Mouse (Mus musculus): Measurements from ENCODE around the gene Ikzf1.

The Ikzf1 gene

GRCm38 (mm10) chr11:11690845-11691196 lies 6.0 kb downstream of the Ikzf1 start:
- no peak for DNase-seq

GRCm38 (mm10) chr11:11691324-11692058 lies 6.7 kb downstream of the Ikzf1 start:
- no peak for DNase-seq

GRCm38 (mm10) chr11:11692558-11693166 lies 7.9 kb downstream of the Ikzf1 start:
- DNase-seq = no peak

- DNase-seq = no peak
Observed at GRCm38 (mm10) chr11:11693446-11693845, 8.6 kb downstream of the Ikzf1 start.

DNA sequence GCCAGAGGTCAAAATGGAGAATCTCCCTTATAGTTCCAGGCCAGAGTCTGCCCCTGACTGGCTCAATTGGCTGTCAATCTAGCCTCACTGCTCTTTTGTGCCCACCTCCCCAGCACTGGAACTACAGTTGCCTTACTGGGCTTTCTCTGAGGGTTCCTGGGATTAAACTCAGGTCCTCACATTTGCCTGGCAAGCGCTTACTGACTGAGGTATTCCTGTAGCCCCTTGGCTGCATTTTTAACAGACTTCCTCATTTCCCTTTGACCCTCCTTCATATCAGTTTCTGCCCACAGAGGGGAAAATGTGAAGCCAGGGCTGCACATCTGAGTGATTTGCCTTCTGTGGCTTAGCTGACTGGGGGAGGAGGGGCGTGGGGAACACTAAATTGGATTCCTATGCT lies 9.3 kb downstream of the Ikzf1 start:
- DNase-seq = no peak

GRCm38 (mm10) chr11:11694472-11695177 lies 9.8 kb downstream of the Ikzf1 start:
- DNase-seq = no peak

GRCm38 (mm10) chr11:11695211-11695887 lies 10.5 kb downstream of the Ikzf1 start:
- DNase-seq = no peak

DNA sequence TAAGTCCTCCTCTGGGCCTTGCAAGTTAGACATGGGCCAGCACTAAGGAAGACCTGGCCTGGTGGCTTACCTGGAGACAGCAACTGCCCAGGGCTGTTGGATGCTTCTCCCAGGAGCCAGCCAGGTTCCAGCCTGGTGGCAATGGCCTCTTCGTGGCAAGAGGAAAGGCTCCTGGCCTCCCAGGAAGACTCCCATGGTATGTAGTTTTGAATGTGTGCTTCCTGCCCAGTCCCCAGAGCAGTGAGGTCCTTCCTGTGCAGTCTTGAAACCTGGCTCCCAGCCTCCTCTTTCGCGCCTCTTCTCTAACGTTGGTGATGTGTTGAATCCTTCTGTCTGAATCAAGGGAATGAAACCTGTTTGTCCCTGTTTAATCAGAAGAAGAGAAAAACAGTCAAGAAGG lies 11.1 kb downstream of the Ikzf1 start:
- no peak for DNase-seq

DNA sequence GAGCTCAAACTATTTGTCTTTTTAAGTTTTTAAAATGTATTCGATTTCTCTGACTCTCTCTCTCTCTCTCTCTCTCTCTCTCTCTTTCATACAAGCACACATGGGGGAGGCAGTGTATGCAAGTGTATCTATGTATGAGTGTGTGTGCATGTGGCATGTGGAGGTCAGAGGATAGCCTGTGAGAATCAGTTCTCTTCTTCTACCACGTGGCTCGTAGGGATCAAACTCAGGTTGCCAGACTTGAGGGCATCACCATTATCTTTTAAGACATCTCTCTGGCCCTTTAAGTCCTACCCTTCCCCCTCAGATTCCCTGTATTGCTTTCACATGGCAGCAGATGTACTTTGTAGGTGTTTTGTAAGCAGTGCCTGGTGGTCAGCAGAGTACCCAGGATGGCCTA lies 12.0 kb downstream of the Ikzf1 start:
- DNase-seq = no peak

- DNase-seq = no peak
Observed at GRCm38 (mm10) chr11:11701378-11701777, 16.6 kb downstream of the Ikzf1 start.

DNA sequence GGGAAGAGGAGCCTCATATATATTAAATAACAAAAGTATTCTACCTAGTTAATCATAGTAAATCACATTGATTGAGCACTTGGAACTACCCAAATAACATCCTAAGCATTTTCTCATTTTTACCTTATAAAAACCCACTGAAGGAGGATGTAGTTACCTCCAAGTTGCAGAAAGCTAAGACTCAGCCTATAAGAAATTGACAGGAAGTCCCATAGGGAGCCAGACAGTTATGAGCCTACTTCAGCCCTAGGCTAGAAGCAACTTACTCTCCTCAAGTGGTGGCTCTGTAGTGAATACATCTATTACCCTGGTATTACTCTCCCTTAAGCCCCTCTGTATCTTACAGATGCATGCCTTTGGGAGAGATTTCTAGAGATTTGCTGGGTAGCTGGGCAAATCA lies 19.0 kb downstream of the Ikzf1 start:
- no peak for DNase-seq

DNA sequence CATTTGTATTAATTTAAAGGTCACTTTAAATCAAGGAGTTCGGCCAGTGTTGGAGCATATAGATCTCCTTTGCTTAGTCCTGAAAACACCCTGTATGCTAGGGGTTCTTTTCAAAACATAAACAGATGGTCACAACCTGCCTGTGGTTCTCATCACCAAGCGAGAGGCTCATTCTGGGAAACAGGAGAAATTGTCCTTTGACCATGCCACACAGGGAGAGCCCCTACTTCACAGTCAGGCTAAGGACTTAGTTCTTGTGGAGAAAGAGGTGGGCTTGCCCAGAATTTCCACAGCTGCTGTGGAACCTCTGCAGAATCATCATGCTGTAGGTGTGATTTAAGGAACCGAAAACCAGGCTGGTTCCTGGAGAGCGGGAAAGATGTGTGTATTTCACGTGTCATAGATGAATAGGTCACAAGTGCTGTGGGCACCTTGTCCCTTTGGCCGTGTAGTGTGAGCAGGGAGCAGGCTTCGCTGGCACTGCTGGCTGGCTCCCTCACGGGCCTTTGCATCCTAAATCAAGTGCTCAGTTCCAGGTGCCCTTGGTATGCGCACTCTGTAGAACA lies 23.4 kb downstream of the Ikzf1 start:
- no peak for DNase-seq

DNA sequence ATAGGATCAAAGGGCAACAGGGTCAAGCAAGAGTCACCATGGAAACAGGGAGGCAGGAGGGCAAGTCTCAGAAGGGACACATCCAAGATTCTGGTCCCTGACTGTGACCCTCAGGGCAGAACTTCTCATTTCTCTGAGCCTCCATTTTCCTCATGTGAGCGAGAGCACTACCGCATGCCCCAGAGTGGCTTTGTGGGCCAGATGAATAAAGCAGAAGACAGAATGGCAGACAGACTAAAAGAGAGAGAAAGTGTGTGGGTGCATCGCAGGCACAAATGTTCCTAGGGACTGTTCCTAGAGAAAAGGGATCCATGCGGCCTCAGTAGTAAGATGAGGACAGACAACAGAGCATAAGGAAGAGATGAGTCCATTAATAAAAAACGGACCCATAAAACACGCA lies 24.5 kb downstream of the Ikzf1 start:
- DNase-seq = no peak

DNA sequence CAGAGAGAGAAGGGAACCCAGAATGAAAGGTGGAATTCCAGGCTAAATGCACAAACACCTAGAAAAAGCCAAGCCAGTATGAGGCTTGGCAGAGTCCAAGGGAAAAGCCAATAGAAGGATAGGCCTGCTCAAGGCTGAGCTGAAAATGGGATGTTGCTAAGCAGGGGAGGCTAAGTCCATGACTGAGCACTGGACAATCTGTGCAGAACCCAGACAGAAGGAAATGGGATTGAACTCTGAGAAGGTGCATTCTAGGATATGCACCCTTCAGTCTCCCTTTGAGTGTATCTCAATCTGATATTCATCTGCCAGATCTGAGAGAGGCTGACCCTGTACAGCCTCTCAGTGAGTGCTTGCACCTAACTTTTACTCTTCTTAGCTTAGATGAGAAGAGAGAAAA lies 25.9 kb downstream of the Ikzf1 start:
- DNase-seq = no peak

DNA sequence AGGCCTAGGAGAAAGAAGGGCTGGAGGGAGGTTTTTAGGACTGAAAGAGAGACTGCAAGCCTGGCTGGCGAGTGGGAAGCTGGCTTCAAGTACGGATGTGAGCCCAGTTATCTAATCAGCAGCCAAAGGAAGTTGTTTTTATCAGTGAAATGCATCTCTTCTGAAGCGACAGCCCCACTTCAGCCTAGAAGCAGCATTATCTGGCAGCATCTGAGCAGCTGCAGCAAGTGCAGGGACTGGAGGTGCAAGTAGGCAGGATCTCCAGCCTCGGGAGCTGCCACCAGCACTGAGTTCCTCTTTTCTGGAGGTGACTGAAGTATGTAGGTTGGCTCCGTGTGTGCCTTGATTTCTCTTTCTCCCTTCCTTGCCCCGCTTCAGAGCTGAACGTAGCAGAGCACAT lies 26.9 kb downstream of the Ikzf1 start:
- DNase-seq = no peak

DNA sequence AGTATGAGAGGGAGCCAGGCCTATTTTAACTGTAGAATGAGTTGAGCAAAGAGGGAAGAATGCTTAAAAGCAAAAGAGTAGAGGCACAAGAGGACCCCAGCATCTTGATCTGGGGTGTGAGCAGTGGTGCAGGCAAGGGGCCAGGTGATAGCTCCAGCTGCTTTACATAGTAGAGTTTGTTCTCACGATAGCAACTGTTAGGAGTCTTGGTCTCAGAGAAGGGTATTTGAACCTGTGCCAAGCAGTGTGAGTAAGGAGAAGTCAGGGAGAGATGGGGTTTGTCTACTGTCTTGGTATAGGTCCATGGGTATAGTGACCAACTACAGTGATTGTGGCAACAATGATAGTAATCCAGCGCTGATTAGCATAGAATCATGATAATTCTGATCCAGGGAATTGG lies 29.9 kb downstream of the Ikzf1 start:
- no peak for DNase-seq

DNA sequence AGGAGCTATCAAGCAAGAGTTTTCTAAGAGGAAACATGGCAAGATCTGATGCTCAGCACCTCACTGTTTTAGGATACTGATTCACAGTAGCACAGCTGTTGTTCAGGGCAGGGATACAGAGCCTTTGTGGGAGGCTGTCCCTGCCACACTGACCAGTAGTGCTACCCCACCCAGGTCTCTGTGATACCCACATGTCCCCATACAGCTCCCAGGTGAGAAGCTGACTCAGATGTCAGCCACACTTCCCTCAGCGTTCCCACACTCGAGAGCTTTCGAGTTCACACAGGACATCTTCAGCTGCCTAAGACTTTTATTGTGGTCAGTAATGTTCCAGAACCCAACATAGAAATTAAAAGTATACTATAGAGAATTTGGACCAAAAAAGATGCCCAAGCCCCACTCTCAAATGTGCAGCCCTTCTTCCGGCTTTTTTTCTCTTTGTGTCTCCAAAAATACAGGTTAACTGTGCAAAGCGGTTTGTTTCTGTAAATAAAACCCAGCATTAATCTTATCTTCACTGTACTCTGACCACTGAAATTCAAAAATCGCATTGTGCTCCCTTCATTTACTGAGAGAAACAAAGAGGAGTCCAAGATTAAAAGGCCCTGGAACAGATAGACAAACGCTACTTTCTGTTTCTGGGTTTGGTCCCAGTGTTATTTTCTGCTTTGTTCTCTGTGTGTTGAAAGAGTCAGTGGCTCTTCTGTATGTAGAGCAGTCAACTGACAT lies 31.3 kb downstream of the Ikzf1 start:
- no peak for DNase-seq

DNA sequence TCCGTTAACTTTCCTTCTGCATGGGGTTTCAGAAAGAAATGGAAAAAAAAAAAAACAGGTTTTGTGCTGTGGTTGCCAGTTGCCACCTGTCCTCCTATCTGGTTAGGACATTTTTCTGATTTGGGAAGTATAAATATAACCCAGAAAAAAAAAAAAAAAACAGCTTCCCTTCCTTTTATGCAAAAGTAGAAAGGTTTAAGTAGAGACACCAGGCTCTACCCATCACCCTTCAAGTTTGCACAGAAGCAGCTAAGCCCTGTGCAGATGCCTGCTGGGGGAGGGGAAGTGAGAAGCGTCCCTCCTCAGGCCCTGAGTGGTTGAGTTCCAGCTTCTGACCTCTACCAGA lies 31.9 kb downstream of the Ikzf1 start:
- no peak for DNase-seq

- no peak for DNase-seq
Observed at GRCm38 (mm10) chr11:11717606-11718167, 32.9 kb downstream of the Ikzf1 start.

DNA sequence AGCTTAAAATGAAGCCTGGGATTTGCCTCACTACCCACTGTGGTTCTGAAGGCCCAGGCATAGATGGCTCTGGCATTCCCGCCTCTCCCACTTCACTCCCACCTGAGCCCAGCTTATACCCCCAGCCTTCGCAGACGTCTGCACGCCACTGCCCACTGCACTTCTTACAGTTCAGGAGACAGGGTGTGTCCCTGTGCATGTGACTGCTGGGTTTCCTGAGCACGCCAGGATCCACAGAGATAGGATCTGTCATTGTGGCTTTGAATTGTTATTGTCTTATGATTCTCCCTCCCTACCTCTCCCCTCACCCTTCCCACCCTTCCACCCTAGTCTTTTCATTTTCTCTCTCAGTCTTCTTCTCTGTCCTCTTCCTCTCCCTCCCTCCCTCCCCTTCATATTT lies 34.9 kb downstream of the Ikzf1 start:
- DNase-seq = no peak

GRCm38 (mm10) chr11:11725252-11725875 lies 40.6 kb downstream of the Ikzf1 start:
- DNase-seq = no peak

All from lung, postnatal 10 days (tissue).